Mouse (Mus musculus) cerebellum, adult 18-20 months (tissue): ENCODE measurements around the gene Tuba8.

Source experiments
- DNase-seq, 2 experiments: peaks; one replicate each; pipeline ENCODE4 v3.0.0; 2021

Gene Tuba8

GRCm38 (mm10) chr6:121236386-121236785 lies 25.9 kb downstream of the Tuba8 start:
- DNase-seq, result no peak

GRCm38 (mm10) chr6:121238209-121238608 lies 27.7 kb downstream of the Tuba8 start:
- DNase-seq, result no peak

GRCm38 (mm10) chr6:121241780-121242179 lies 31.3 kb downstream of the Tuba8 start:
- no peak for DNase-seq

- DNase-seq, result no peak
These were observed 32.7 kb downstream of the Tuba8 start for GRCm38 (mm10) chr6:121243161-121243560.

GRCm38 (mm10) chr6:121245127-121246036 lies 34.9 kb downstream of the Tuba8 start, which contains the start of gene Usp18:
Usp18 (plus strand) TSS chr6:121245906.
- peak; percentile 62 to 69 for DNase-seq

- no peak for DNase-seq
These were observed 35.5 kb downstream of the Tuba8 start for GRCm38 (mm10) chr6:121246037-121246361.

- DNase-seq, result no peak
These were observed 39.9 kb downstream of the Tuba8 start for GRCm38 (mm10) chr6:121250406-121250805.

GRCm38 (mm10) chr6:121251256-121251655 lies 40.8 kb downstream of the Tuba8 start:
- DNase-seq, result no peak

- peak; percentile 68 to 78 for DNase-seq
These were observed 50.1 kb downstream of the Tuba8 start for GRCm38 (mm10) chr6:121260548-121260947.

- no peak for DNase-seq
These were observed 50.7 kb downstream of the Tuba8 start for GRCm38 (mm10) chr6:121261233-121261632.

GRCm38 (mm10) chr6:121262004-121262403 lies 51.5 kb downstream of the Tuba8 start:
- no peak for DNase-seq

- DNase-seq, result no peak
These were observed 52.0 kb downstream of the Tuba8 start for GRCm38 (mm10) chr6:121262496-121262895.

- DNase-seq, result no peak
These were observed 59.7 kb downstream of the Tuba8 start for GRCm38 (mm10) chr6:121270156-121270555.

- DNase-seq, result no peak
These were observed 61.2 kb downstream of the Tuba8 start for GRCm38 (mm10) chr6:121271707-121272074.

GRCm38 (mm10) chr6:121272075-121272800 lies 61.7 kb downstream of the Tuba8 start:
- peak; percentile 70 to 72 for DNase-seq

GRCm38 (mm10) chr6:121274356-121274755 lies 63.9 kb downstream of the Tuba8 start:
- DNase-seq, result peak in 1 of 2 experiments; percentile 22
